Mouse (Mus musculus): ENCODE data around the gene Gm49325. TPM values are rescaled to one million over a fixed set of nuclear protein-coding genes. Genes with fewer than 3 reads are reported as not detected.

The Gm49325 gene
- polyA plus RNA-seq, 1 experiment from 2014 or later, result 12.0 TPM

GRCm38 (mm10) chr10:77573162-77573561, 32.8 kb upstream of the Gm49325 start:
- Histone ChIP-seq H3K36me3 (no peaks in the 10 kb centered on the region), H3K9me3 (no peaks in the 10 kb centered on the region), H3K9ac (replicated peaks) (no peak overlapping the region), H3K4me3 (replicated peaks) (no peak overlapping the region), H3K4me2 (no peak overlapping the region), H3K4me1 (replicated peaks) (peaks cover 14% of the 10 kb centered on the region; the same call in 1 of the 2 replicates), H3K27ac (no peak overlapping the region), H3K27me3 (0 out of 2 replicates have a peak, but pooled peaks cover 4% of the 10 kb centered on the region)
- 89% methylated on average over 1 of the region's 1 CpGs for WGBS
- no peak for ATAC-seq (ENCODE audit: insufficient number of reproducible peaks, insufficient read depth, low FRiP score, low TSS enrichment, low read depth)

- Histone ChIP-seq H3K4me3 (replicated peaks) (no peak overlapping the region), H3K27ac (0 out of 2 replicates have a peak overlapping the region, but pooled peaks have one; percentile 29), H3K36me3 (no peaks in the 10 kb centered on the region; the same call in 1 of the 2 replicates), H3K4me2 (no peak overlapping the region), H3K27me3 (no peaks in the 10 kb centered on the region), H3K9me3 (no peaks in the 10 kb centered on the region), H3K4me1 (replicated peaks) (peaks cover 27% of the 10 kb centered on the region), H3K9ac (replicated peaks) (no peak overlapping the region)
- ATAC-seq (ENCODE audit: insufficient number of reproducible peaks, insufficient read depth, low FRiP score, low TSS enrichment, low read depth), result no peak
- WGBS, result 55% methylated on average over 10 of the region's 10 CpGs
Observed at GRCm38 (mm10) chr10:77580027-77580920, 25.7 kb upstream of the Gm49325 start.

- Histone ChIP-seq H3K36me3 (peaks cover 7% of the 10 kb centered on the region; the same call in 1 of the 2 replicates), H3K4me3 (replicated peaks) (peak overlapping the region; percentile 82), H3K9me3 (no peaks in the 10 kb centered on the region), H3K9ac (replicated peaks) (peak overlapping the region; percentile 82), H3K27me3 (no peaks in the 10 kb centered on the region), H3K4me1 (replicated peaks) (peaks cover 27% of the 10 kb centered on the region), H3K4me2 (peak overlapping the region; percentile 89), H3K27ac (peak overlapping the region; percentile 92)
- no peak for ATAC-seq (ENCODE audit: insufficient number of reproducible peaks, insufficient read depth, low FRiP score, low TSS enrichment, low read depth)
- WGBS, result 10% methylated on average over 8 of the region's 8 CpGs
Observed at GRCm38 (mm10) chr10:77581023-77581407, 25.0 kb upstream of the Gm49325 start.

GRCm38 (mm10) chr10:77581408-77582284, 24.4 kb upstream of the Gm49325 start, which contains the start of gene Pttg1ip:
Gene Pttg1ip (plus strand): TSS chr10:77581720.
- H3K4me1 ChIP-seq (replicated peaks), result peaks cover 28% of the 10 kb centered on the region
- H3K9ac ChIP-seq (replicated peaks), result peak within 1 kb of the TSS; percentile 82
- H3K36me3 ChIP-seq, result peaks cover 11% of the 10 kb centered on the region
- H3K27me3 ChIP-seq, result no peaks in the 10 kb centered on the region
- H3K27ac ChIP-seq, result peak within 1 kb of the TSS; percentile 92
- WGBS, result 1% methylated on average over 64 of the region's 64 CpGs
- peak within 1 kb of the TSS; percentile 82 for H3K4me3 ChIP-seq (replicated peaks)
- no peaks in the 10 kb centered on the region for H3K9me3 ChIP-seq
- peak within 1 kb of the TSS; percentile 89 for H3K4me2 ChIP-seq
- peak; percentile 97 for ATAC-seq (ENCODE audit: insufficient number of reproducible peaks, insufficient read depth, low FRiP score, low TSS enrichment, low read depth)

- 8% methylated on average over 8 of the region's 8 CpGs for WGBS
- Histone ChIP-seq H3K27ac (peak overlapping the region; percentile 92), H3K36me3 (peaks cover 17% of the 10 kb centered on the region), H3K9ac (replicated peaks) (peak overlapping the region; percentile 82), H3K4me3 (replicated peaks) (peak overlapping the region; percentile 82), H3K4me1 (replicated peaks) (peaks cover 30% of the 10 kb centered on the region), H3K4me2 (peak overlapping the region; percentile 89), H3K27me3 (no peaks in the 10 kb centered on the region), H3K9me3 (no peaks in the 10 kb centered on the region)
- no peak for ATAC-seq (ENCODE audit: insufficient number of reproducible peaks, insufficient read depth, low FRiP score, low TSS enrichment, low read depth)
Observed at GRCm38 (mm10) chr10:77582285-77582618, 23.7 kb upstream of the Gm49325 start.

- Histone ChIP-seq H3K36me3 (peaks cover 33% of the 10 kb centered on the region), H3K9me3 (no peaks in the 10 kb centered on the region), H3K4me3 (replicated peaks) (no peak overlapping the region), H3K4me2 (no peak overlapping the region), H3K4me1 (replicated peaks) (peaks cover 33% of the 10 kb centered on the region), H3K27ac (no peak overlapping the region), H3K27me3 (no peaks in the 10 kb centered on the region), H3K9ac (replicated peaks) (no peak overlapping the region)
- no peak for ATAC-seq (ENCODE audit: insufficient number of reproducible peaks, insufficient read depth, low FRiP score, low TSS enrichment, low read depth)
- WGBS, result 84% methylated on average over 10 of the region's 10 CpGs
Observed at GRCm38 (mm10) chr10:77583795-77584422, 22.1 kb upstream of the Gm49325 start.

GRCm38 (mm10) chr10:77586637-77587036, 19.4 kb upstream of the Gm49325 start:
- H3K36me3 ChIP-seq, result peaks cover 58% of the 10 kb centered on the region
- H3K27me3 ChIP-seq, result no peaks in the 10 kb centered on the region
- 90% methylated on average over 3 of the region's 3 CpGs for WGBS
- no peak overlapping the region for H3K27ac ChIP-seq
- H3K9ac ChIP-seq (replicated peaks), result no peak overlapping the region
- H3K4me1 ChIP-seq (replicated peaks), result peaks cover 35% of the 10 kb centered on the region
- no peak overlapping the region for H3K4me2 ChIP-seq
- no peak overlapping the region for H3K4me3 ChIP-seq (replicated peaks)
- no peaks in the 10 kb centered on the region for H3K9me3 ChIP-seq
- no peak for ATAC-seq (ENCODE audit: insufficient number of reproducible peaks, insufficient read depth, low FRiP score, low TSS enrichment, low read depth)

- H3K27ac ChIP-seq, result no peak overlapping the region
- peaks cover 33% of the 10 kb centered on the region for H3K4me1 ChIP-seq (replicated peaks)
- WGBS, result 93% methylated on average over 6 of the region's 6 CpGs
- H3K36me3 ChIP-seq, result peaks cover 60% of the 10 kb centered on the region
- H3K9ac ChIP-seq (replicated peaks), result no peak overlapping the region
- H3K4me2 ChIP-seq, result no peak overlapping the region
- no peak overlapping the region for H3K4me3 ChIP-seq (replicated peaks)
- H3K9me3 ChIP-seq, result no peaks in the 10 kb centered on the region
- H3K27me3 ChIP-seq, result no peaks in the 10 kb centered on the region
- ATAC-seq (ENCODE audit: insufficient number of reproducible peaks, insufficient read depth, low FRiP score, low TSS enrichment, low read depth), result no peak
Observed at GRCm38 (mm10) chr10:77587091-77587775, 18.8 kb upstream of the Gm49325 start.

- Histone ChIP-seq H3K4me3 (replicated peaks) (no peak overlapping the region), H3K9me3 (no peaks in the 10 kb centered on the region), H3K27ac (no peak overlapping the region), H3K9ac (replicated peaks) (no peak overlapping the region), H3K36me3 (peaks cover 67% of the 10 kb centered on the region), H3K4me1 (replicated peaks) (peaks cover 25% of the 10 kb centered on the region), H3K4me2 (no peak overlapping the region), H3K27me3 (no peaks in the 10 kb centered on the region)
- ATAC-seq (ENCODE audit: insufficient number of reproducible peaks, insufficient read depth, low FRiP score, low TSS enrichment, low read depth), result no peak
- WGBS, result 80% methylated on average over 2 of the region's 2 CpGs
Observed at GRCm38 (mm10) chr10:77588036-77588435, 18.0 kb upstream of the Gm49325 start.

- ATAC-seq (ENCODE audit: insufficient number of reproducible peaks, insufficient read depth, low FRiP score, low TSS enrichment, low read depth), result no peak
- no peak overlapping the region; the same call in 1 of the 2 replicates for H3K9ac ChIP-seq (replicated peaks)
- no peak overlapping the region for H3K4me2 ChIP-seq
- no peaks in the 10 kb centered on the region for H3K27me3 ChIP-seq
- H3K36me3 ChIP-seq, result peaks cover 78% of the 10 kb centered on the region
- H3K9me3 ChIP-seq, result 0 out of 2 replicates have a peak, but pooled peaks cover 2% of the 10 kb centered on the region
- H3K27ac ChIP-seq, result 0 out of 2 replicates have a peak overlapping the region, but pooled peaks have one; percentile 17
- no peak overlapping the region for H3K4me3 ChIP-seq (replicated peaks)
- H3K4me1 ChIP-seq (replicated peaks), result peaks cover 18% of the 10 kb centered on the region
- WGBS, result 73% methylated on average over 7 of the region's 7 CpGs
Observed at GRCm38 (mm10) chr10:77589117-77589516, 16.9 kb upstream of the Gm49325 start.
